8 mouse cellular contexts compared by ENCODE assay signal in the genomic region with DNA sequence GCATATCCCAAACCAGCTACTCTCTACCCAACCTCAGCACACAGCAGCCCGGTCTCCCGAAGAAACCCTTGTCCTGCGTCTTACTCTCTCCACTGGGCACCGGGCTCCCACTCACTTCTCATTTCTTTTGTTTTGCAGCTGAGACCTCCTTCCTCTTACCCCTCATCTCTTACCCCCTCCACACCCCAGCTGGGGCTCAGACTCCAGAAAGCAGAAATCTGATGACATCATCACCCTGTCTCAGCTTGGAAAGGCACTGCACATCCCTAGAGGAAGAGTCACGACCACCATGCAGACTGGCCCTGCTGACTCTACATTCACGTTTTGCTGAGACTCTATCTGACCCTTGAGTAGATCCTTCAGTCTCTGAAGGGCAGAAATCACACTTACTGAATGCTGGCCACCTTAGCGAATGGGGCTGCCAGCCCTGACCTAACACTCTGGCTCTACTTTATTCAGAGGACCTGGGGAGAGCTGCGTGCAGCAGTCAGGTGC. TPM values are rescaled to one million over a fixed set of nuclear protein-coding genes. Genes with fewer than 3 reads are reported as not detected.
A peak's percentile ranks its signal among the peaks of the same experiment; 100 is the strongest.
DNase-seq lines count a peak whose midpoint lies in the region; ATAC-seq lines count a peak whose summit lies in the region.

No protein-coding gene starts in this region.

- peaks cover 13% of the 10 kb centered on the region for H3K4me1 ChIP-seq in embryonic facial prominence, embryonic 14.5 days (ENCODE audit: control insufficient read depth, insufficient read depth, low read length)
- H3K4me1 ChIP-seq in limb, embryonic 11.5 days (ENCODE audit: control insufficient read depth, insufficient read depth, low read length) = peaks cover 22% of the 10 kb centered on the region
- peaks cover 41% of the 10 kb centered on the region for H3K4me1 ChIP-seq in neural tube, embryonic 13.5 days (replicated peaks)

- 39% methylated on average over 8 of the region's 8 CpGs for WGBS in embryonic facial prominence, embryonic 14.5 days
- WGBS in limb, embryonic 11.5 days = 48% methylated on average over 8 of the region's 8 CpGs
- 29% methylated on average over 8 of the region's 8 CpGs for WGBS in neural tube, embryonic 13.5 days

- peak; percentile 7 for ATAC-seq in embryonic facial prominence, embryonic 14.5 days (ENCODE audit: low read depth)
- ATAC-seq in limb, embryonic 11.5 days (ENCODE audit: insufficient number of reproducible peaks, low FRiP score, low TSS enrichment, low read depth) = no peak; the same call in 1 of the 2 replicates
- ATAC-seq in neural tube, embryonic 13.5 days (ENCODE audit: low read depth) = peak; percentile 19

- DNase-seq in spleen, postnatal 36 days (ENCODE audit: low spot score in 2 of 2) = peak; percentile 40 to 42
- DNase-seq in spleen, postnatal 14 days (ENCODE audit: low spot score in 2 of 2) = no peak
- DNase-seq in embryonic facial prominence, embryonic 14.5 days (ENCODE audit: low spot score) = no peak
- DNase-seq in limb, embryonic 11.5 days (ENCODE audit: low spot score) = no peak
- no peak for DNase-seq in urinary bladder, postnatal 36 days (ENCODE audit: low spot score in 2 of 2)
- DNase-seq in adrenal gland, adult 2 months = no peak
- no peak for DNase-seq in kidney, adult 9 months

- peak overlapping the region; percentile 76 for H3K9ac ChIP-seq in embryonic facial prominence, embryonic 14.5 days (ENCODE audit: low read depth, low read length)
- peak overlapping the region; percentile 76 for H3K9ac ChIP-seq in limb, embryonic 11.5 days (ENCODE audit: low read length)
- peak overlapping the region; percentile 81 for H3K9ac ChIP-seq in neural tube, embryonic 13.5 days

- no peaks in the 10 kb centered on the region for H3K27me3 ChIP-seq in embryonic facial prominence, embryonic 14.5 days (replicated peaks; ENCODE audit: control insufficient read depth, insufficient read depth, low read length)
- no peaks in the 10 kb centered on the region for H3K27me3 ChIP-seq in limb, embryonic 11.5 days (ENCODE audit: control insufficient read depth, insufficient read depth, low read length)
- no peaks in the 10 kb centered on the region for H3K27me3 ChIP-seq in neural tube, embryonic 13.5 days

- H3K4me2 ChIP-seq in embryonic facial prominence, embryonic 14.5 days (ENCODE audit: low read depth, low read length) = peak overlapping the region; percentile 81
- H3K4me2 ChIP-seq in limb, embryonic 11.5 days (ENCODE audit: low read depth, severe bottlenecking) = peak overlapping the region; percentile 80
- peak overlapping the region; percentile 61 for H3K4me2 ChIP-seq in neural tube, embryonic 13.5 days

- H3K36me3 ChIP-seq in embryonic facial prominence, embryonic 14.5 days (ENCODE audit: control insufficient read depth, insufficient read depth, low read length) = peaks cover 39% of the 10 kb centered on the region
- H3K36me3 ChIP-seq in limb, embryonic 11.5 days (ENCODE audit: control insufficient read depth, insufficient read depth, low read length) = peaks cover 7% of the 10 kb centered on the region; the same call in 1 of the 2 replicates
- peaks cover 47% of the 10 kb centered on the region for H3K36me3 ChIP-seq in neural tube, embryonic 13.5 days

- peak overlapping the region; percentile 60 for H3K4me3 ChIP-seq in embryonic facial prominence, embryonic 14.5 days (ENCODE audit: low read depth, low read length)
- peak overlapping the region; percentile 46 for H3K4me3 ChIP-seq in limb, embryonic 11.5 days (ENCODE audit: low read depth, low read length)
- H3K4me3 ChIP-seq in neural tube, embryonic 13.5 days = peak overlapping the region; percentile 50

- no peaks in the 10 kb centered on the region for H3K9me3 ChIP-seq in embryonic facial prominence, embryonic 14.5 days (ENCODE audit: control insufficient read depth, low read length)
- H3K9me3 ChIP-seq in limb, embryonic 11.5 days (ENCODE audit: control insufficient read depth, low read length) = no peaks in the 10 kb centered on the region
- H3K9me3 ChIP-seq in neural tube, embryonic 13.5 days = no peaks in the 10 kb centered on the region

- peak overlapping the region; percentile 89 for H3K27ac ChIP-seq in embryonic facial prominence, embryonic 14.5 days (replicated peaks; ENCODE audit: low read depth, low read length)
- H3K27ac ChIP-seq in limb, embryonic 11.5 days (replicated peaks; ENCODE audit: low read depth, low read length) = no peak overlapping the region
- peak overlapping the region; percentile 91 for H3K27ac ChIP-seq in neural tube, embryonic 13.5 days (replicated peaks)

RNA-seq across cellular contexts. Expression of a gene that starts 0.9 kb away (rescaled TPM):
- 2.9 and 3.2 TPM in 2 replicates for polyA plus RNA-seq in embryonic facial prominence, embryonic 14.5 days (2014; fragmentation: Nextera tagmentation; extraction: Ambion mirVana)
- polyA plus RNA-seq in limb, embryonic 11.5 days (2014; fragmentation: Nextera tagmentation; extraction: Ambion mirVana) = 2.2 and 2.5 TPM in 2 replicates
- polyA plus RNA-seq in neural tube, embryonic 13.5 days (2015; fragmentation: Nextera tagmentation; extraction: Ambion mirVana) = 2.7 and 3.7 TPM in 2 replicates
- total RNA-seq in adrenal gland, adult 2 months (2021) = 10 to 100 TPM in 1 of 2 experiments, 1 to 10 TPM in 1; 9.5 to 11.8 TPM
- 15.9 and 16.0 TPM in 2 replicates for polyA plus RNA-seq in adrenal gland, adult 2 months (2012; rRNA removed)

RNA-seq across cellular contexts. Expression of a gene that starts 3.0 kb away (rescaled TPM):
- 25.6 and 29.0 TPM in 2 replicates for polyA plus RNA-seq in embryonic facial prominence, embryonic 14.5 days (2014; fragmentation: Nextera tagmentation; extraction: Ambion mirVana)
- 3.7 and 4.3 TPM in 2 replicates for polyA plus RNA-seq in limb, embryonic 11.5 days (2014; fragmentation: Nextera tagmentation; extraction: Ambion mirVana)
- polyA plus RNA-seq in neural tube, embryonic 13.5 days (2015; fragmentation: Nextera tagmentation; extraction: Ambion mirVana) = 4.3 and 5.5 TPM in 2 replicates
- 10 to 100 TPM; 10.3 to 17.9 TPM for total RNA-seq in adrenal gland, adult 2 months (2021)
- 49.1 and 68.9 TPM in 2 replicates for polyA plus RNA-seq in adrenal gland, adult 2 months (2012; rRNA removed)

RNA-seq across cellular contexts. Expression of a gene that starts 8.6 kb away (rescaled TPM):
- polyA plus RNA-seq in embryonic facial prominence, embryonic 14.5 days (2014; fragmentation: Nextera tagmentation; extraction: Ambion mirVana) = 76.4 and 81.3 TPM in 2 replicates
- 110 and 111 TPM in 2 replicates for polyA plus RNA-seq in limb, embryonic 11.5 days (2014; fragmentation: Nextera tagmentation; extraction: Ambion mirVana)
- 69.1 and 78.3 TPM in 2 replicates for polyA plus RNA-seq in neural tube, embryonic 13.5 days (2015; fragmentation: Nextera tagmentation; extraction: Ambion mirVana)
- 100 to 1,000 TPM; 102 to 108 TPM for total RNA-seq in adrenal gland, adult 2 months (2021)
- polyA plus RNA-seq in adrenal gland, adult 2 months (2012; rRNA removed) = 134 and 167 TPM in 2 replicates

RNA-seq across cellular contexts. Expression of a gene that starts 37.9 kb away (rescaled TPM):
- polyA plus RNA-seq in embryonic facial prominence, embryonic 14.5 days (2014; fragmentation: Nextera tagmentation; extraction: Ambion mirVana) = 27.7 and 28.5 TPM in 2 replicates
- polyA plus RNA-seq in limb, embryonic 11.5 days (2014; fragmentation: Nextera tagmentation; extraction: Ambion mirVana) = 28.2 and 35.0 TPM in 2 replicates
- 52.5 and 58.5 TPM in 2 replicates for polyA plus RNA-seq in neural tube, embryonic 13.5 days (2015; fragmentation: Nextera tagmentation; extraction: Ambion mirVana)
- total RNA-seq in adrenal gland, adult 2 months (2021) = 10 to 100 TPM; 30.4 to 37.8 TPM
- polyA plus RNA-seq in adrenal gland, adult 2 months (2012; rRNA removed) = 19.5 and 21.4 TPM in 2 replicates

RNA-seq across cellular contexts. Expression of a gene that starts 43.2 kb away (rescaled TPM):
- 69.0 and 74.9 TPM in 2 replicates for polyA plus RNA-seq in embryonic facial prominence, embryonic 14.5 days (2014; fragmentation: Nextera tagmentation; extraction: Ambion mirVana)
- 49.3 and 52.1 TPM in 2 replicates for polyA plus RNA-seq in limb, embryonic 11.5 days (2014; fragmentation: Nextera tagmentation; extraction: Ambion mirVana)
- polyA plus RNA-seq in neural tube, embryonic 13.5 days (2015; fragmentation: Nextera tagmentation; extraction: Ambion mirVana) = 136 and 153 TPM in 2 replicates
- 100 to 1,000 TPM; 165 to 185 TPM for total RNA-seq in adrenal gland, adult 2 months (2021)
- 517 and 528 TPM in 2 replicates for polyA plus RNA-seq in adrenal gland, adult 2 months (2012; rRNA removed)

Comparison
In these comparisons a context has a peak if more than half of its experiments do, and no peak if none do; other contexts are left out.
1. DNase-seq: peak in spleen, postnatal 36 days (2 of 2); none in spleen, postnatal 14 days (0 of 2), embryonic facial prominence, embryonic 14.5 days (single experiment), limb, embryonic 11.5 days (single experiment), urinary bladder, postnatal 36 days (0 of 2), adrenal gland, adult 2 months (single experiment) and kidney, adult 9 months (single experiment).
2. Peak in every context shown above with its lines, with median percentiles within 50 percentile points of each other: H3K4me2 ChIP-seq, H3K4me3 ChIP-seq and H3K9ac ChIP-seq.